Mouse (Mus musculus): ENCODE measurements at regions not wholly inside any gene's neighbourhood (a gene's known extent, or its start where the extent isn't known, plus 50 kb on each side); places are given as distances from the start of the nearest gene placed in this dataset.

DNA sequence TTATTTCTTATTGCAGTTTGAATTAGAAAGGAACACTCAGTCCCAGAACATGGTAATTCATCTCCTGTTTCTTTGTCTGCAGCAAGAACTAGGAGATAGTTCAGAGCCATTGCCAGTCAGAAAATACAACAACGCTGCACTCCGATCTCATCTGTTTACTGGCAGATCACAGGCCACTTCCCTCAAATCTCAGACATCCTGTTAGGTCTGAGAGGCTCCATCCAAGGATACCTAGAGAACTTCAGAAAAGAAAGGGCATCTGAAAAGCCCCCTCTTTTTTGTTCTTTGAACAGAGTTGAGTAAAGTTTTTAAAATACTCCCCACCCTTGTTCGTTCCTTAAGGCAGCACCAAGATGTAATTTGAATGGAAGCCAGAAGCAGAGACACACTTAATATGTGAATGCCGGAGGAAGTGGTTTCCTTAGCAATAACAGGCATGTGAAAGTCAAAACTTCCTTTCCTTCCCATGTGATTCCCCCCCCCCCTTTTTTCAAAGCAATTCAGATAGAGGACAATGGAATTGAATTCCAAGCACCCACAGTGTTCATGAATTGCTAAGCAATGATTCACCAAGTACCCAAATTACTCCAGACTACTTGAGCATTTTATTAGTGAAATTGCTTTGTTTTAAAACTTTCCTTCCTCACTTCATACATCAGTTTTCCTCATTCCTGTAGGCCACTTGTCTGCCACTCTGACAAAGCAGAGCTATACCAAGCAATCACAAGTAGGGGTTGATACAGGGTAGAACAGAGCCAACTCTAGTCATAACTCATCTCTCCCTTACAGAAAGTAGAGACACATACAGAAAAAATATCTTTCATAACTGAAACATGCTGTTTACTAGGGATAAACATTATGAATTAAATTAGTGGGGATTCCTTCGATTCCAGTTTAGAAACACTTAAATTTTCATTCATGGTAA is 100.7 kb upstream of the 4933415F23Rik start:
- no peak for TF ChIP-seq CTCF (IDR thresholded peaks at IDR 0.05; ENCODE audit: borderline replicate concordance, extremely low read depth, insufficient read depth, insufficient read length)
- no peak for TF ChIP-seq POLR2A (IDR thresholded peaks at IDR 0.05; ENCODE audit: borderline replicate concordance, extremely low read depth, insufficient read depth, insufficient read length, poor library complexity, severe bottlenecking)

Data from brain, embryonic 14.5 days (tissue).